Mouse (Mus musculus): Measurements from ENCODE around the gene Rab5b.
A peak's percentile ranks its signal among the peaks of the same experiment; 100 is the strongest.
"Not testable (repeated sequence)": the region's sequence is repeated elsewhere in the genome, so short reads cannot be mapped to it uniquely, and the experiment has no call there.

Gene Rab5b

DNA sequence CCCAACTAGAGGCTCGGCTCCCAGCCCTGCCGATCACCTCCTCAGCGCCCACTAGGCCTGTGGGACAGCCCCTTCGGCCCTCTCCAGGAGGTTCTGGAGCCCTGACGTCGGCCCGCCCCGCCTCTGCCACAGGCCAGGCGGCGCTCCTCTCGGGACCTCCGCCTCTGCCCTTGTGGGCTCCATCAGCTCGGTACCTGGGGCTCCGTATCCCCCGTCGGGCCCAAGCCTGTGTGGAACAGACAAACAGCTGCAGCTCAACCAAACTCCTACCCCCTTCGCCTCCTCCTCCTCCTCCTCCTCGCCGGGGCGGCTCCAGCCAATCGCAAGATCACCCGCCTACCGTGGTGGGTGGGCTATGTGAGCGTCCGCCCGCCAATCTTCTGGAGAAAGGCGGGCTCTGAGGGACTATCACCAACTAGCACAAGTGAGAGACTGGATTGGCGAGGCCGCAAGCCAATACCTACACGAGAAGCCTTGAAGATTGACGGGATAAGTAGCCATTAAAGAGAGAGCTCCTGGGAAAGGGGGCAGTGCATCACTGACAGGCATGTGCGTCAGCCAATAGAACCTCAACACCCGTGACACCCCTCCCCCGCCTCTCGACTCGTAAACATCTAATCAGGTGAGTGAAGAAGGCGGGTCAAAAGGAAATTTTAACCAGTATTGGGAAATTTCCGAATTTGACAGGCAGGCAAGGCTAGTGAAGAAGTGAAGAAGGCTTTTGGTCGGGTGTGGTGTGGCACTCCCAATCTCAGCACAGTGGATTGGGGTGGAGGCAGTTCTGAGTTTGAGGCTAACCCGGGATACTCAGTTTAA is at the start of gene Rab5b:
Gene Rab5b, minus strand, starts transcription at position 273 of the 816 bp plus-strand sequence.
- DNase-seq (ENCODE audit: low spot score): peak; percentile 99

DNA sequence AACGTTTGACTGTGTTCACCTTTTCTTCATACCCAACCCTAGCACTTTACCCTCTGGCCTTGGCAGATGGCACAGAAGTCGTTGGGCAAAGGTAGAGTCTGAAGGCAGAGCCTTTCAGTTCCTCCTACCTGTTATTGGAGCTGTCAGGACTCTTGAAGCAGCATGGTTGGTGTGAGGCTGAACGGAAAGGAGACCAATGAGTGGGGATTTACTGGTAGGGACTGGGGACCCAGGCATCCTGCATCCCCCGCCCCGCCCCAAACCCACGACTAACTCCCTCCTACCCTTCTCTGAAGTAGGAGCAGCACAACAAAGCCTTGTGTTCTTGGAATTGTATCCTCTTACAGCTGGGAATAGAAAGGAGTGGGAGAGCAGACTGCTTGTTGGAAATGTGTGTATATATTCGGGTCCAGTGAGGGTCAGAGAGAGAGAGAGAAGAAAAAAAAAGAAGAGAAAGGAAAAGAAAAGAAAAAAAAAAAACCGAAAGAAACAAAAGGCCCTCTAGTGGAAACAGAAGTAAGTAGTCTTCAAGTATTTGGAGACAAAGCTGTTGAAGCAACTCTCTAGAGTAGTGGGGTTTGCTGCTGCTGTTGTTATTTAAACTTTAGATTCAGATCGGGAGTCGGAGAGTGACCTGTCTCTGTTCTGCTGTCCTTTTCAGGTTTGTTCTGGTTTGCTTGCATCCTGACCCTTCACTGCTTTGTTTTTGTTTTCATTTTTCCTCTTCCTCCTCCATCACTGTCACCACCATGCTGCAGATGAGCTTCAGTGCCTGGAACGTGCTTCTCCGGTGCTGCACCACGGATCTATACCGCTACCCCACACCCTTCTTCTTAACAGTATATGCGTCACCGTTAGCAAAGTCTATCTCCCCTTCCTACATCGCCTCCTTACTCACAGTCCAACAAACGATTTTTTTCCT is 48.9 kb upstream of the Rab5b start, which contains the start of gene Dgka:
Gene Dgka, minus strand, starts transcription at position 176 of the 922 bp plus-strand sequence.
- DNase-seq (ENCODE audit: low spot score): no peak

DNA sequence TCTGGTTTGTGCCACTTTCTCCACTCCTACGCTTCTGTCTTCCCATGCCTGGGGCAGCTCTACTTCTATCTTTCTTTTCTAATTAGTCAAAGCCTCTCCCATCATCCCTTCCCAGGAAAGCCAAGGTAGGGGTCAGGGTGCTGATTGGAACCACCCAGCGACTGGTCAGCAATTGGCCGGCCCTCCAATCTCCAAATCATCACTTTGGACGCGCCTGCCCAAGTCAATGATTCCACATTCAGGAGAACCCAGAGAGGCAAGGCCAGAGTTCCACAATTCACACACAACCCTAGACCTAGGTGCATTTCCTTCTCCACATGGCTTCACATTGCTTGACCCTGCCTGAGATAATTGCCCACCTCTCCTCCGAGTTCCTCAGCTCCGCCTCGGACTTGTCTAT is 48.1 kb upstream of the Rab5b start:
- no peak for DNase-seq (ENCODE audit: low spot score)

DNA sequence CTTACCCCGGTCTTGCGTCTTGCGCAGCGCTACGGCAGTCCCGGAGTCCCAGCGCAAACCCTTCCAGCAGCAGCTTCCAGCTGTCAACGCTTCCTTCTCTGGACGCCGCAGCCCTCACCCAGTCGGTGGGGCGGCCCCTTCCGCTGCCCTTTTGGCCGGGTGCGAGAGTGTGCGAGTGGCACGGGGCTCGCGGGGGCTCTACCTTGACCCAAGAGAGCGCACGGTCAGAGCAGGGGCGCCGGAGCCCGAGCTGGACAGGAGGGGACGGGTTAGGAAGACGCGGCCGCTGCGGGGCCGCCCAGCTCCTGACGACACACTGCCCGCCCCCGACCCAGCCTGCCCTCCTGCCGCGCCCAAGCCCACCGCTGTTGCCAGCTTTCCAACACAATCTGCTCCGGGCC is 47.7 kb upstream of the Rab5b start:
- DNase-seq (ENCODE audit: low spot score): peak; percentile 62

DNA sequence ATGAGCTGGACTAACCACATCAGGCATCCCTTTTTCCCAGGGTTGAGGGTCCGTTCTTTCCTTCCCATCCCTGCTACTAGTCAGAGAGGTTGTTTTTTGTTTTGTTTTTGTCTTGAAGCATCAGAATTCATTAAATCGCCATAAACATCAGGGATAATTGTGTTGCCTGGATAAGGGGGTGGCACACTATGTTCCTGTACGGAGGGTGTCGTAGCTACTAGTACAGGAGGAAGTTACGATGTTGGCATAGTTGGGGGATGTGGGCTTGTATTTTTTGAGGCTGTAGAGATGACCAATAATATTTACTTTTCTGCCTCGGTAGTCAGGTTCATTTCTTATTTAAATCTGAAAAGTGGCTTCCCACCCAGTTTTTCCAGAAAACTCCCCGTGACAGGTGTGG is 47.2 kb upstream of the Rab5b start:
- no peak for DNase-seq (ENCODE audit: low spot score)

DNA sequence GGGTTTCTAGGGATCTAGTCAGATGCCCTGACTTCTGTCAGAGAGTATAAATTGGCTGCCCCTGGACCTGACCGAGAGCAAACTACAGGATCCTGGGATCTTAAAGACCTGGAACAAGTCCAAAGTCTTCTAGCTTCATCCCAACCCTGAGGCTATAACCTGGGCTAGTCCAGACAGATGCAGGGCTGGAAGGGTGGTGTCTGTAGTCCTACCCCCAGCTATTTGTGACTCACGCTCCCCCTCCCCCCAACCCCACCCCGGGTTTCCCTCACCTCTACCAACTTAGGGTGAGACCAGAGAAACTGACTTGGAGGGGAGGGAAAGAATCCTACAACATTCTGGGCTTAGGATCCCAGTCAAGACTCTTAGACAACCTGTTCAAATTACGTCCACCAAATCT is 46.6 kb upstream of the Rab5b start:
- no peak for DNase-seq (ENCODE audit: low spot score)

DNA sequence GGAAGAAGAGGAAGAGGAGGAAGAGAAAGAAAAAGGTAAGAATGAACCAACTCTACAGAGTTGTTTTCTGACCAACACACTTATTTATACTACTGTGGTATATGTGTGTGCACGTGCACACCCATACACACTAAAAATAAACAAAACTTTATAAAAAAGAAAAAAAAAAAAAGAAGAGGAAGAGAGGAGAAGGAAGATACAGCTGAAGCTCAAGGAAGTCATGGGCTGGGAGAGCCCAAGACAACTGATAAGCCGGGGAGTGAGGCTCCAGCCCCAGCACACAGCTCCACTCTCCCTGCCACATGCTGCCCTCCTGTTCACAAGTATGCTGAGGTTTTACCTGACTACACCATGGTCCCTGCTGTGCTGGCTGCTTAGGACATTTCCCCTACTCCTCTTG is 44.2 kb upstream of the Rab5b start:
- DNase-seq (ENCODE audit: low spot score): no peak

DNA sequence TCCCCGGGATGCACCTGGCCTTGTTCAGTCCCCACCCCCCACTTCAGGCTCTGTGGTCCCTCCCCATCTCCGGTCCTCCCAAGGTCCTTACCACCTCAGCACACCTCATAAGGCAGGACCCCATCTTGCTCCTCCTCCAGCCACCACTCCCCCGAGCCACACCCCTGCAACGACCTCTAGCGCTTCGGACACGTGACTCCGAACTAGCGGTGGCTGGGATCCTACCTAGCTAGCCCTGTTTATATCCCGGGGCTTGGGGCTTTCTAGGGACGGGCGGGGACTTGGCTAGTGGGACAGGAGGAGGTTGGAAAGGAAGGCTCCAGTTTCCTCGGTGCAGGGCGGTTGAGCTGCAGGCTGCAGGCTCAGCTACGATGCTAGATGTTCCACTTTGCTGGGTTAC is 41.4 kb upstream of the Rab5b start:
- DNase-seq (ENCODE audit: low spot score): peak; percentile 47

DNA sequence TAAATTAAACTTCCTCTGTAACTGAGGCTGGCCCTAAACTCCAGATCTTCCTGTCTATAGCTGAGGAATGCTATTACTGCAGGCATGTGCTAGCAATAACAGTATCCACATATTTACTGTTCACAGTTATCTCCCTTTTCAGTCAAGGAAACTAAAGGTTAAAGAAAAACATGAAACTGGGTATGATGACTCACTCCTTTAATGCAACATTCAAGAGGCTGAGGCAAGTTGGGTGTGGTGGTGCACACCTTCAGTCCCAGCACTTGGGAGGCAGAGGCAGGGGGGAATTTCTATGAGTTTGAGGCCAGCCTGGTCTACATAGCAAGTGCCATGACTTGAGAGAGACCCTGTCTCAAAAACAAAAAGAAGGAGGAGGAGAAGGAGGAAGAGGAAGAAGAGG is 35.9 kb upstream of the Rab5b start:
- no peak for DNase-seq (ENCODE audit: low spot score)

DNA sequence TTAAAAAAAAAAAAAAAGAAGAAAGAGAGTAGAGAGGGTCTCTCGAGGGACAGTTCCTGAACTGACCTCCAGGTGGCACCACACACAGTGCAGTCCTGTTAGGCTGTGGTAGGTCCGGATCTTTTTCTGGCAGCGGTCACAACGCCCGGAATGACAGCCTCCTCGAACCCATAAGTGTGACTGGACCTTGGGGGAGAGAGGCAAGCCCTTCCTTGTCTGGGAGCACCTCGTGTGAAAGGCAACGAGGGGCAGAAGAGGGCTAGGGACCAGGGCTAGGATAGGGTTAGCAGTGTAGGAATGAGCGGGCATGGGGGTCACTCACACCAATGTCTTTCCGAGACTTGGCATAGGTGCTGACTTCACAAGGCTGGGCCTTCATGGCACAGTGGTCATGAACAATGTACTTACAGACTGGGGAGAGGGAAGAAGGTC is 35.0 kb upstream of the Rab5b start:
- DNase-seq (ENCODE audit: low spot score): peak; percentile 86

DNA sequence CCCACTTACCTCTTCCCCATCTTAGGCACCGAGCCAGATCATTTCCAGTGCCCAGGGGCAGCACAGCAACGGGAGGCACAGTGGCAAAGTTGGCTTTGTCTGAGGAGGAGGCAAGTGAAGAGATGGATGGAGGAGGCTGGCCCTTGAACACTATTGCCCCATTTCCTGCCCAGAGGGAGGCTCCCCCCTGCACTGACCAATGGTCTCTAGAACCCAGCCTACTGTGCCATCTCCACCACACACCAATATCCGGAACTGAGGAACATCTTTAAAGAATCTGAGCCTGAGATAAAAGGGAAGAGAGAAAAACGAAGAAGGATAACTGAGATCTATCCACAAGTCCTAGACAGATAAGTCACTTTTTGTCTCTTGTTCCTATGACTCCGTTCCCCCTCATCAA is 32.0 kb upstream of the Rab5b start:
- no peak for DNase-seq (ENCODE audit: low spot score)

DNA sequence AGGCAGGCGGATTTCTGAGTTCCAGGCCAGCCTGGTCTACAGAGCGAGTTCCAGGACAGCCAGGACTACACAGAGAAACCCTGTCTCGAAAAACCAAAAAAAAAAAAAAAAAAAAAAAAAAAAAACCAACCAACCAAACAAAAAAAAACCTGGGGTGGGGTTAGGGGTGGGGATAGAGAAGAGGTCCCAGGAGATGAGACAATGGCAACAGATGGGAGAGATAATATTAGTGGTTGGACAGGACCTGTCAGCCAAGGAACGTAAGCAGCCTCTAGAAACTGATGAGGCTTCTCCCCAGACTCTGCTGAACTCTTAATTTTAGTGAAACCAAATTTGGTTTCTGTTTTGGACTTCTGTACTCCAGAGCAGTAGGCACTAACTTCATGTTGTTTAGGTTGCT is 29.4 kb upstream of the Rab5b start:
- not testable (repeated sequence) for DNase-seq (ENCODE audit: low spot score)

DNA sequence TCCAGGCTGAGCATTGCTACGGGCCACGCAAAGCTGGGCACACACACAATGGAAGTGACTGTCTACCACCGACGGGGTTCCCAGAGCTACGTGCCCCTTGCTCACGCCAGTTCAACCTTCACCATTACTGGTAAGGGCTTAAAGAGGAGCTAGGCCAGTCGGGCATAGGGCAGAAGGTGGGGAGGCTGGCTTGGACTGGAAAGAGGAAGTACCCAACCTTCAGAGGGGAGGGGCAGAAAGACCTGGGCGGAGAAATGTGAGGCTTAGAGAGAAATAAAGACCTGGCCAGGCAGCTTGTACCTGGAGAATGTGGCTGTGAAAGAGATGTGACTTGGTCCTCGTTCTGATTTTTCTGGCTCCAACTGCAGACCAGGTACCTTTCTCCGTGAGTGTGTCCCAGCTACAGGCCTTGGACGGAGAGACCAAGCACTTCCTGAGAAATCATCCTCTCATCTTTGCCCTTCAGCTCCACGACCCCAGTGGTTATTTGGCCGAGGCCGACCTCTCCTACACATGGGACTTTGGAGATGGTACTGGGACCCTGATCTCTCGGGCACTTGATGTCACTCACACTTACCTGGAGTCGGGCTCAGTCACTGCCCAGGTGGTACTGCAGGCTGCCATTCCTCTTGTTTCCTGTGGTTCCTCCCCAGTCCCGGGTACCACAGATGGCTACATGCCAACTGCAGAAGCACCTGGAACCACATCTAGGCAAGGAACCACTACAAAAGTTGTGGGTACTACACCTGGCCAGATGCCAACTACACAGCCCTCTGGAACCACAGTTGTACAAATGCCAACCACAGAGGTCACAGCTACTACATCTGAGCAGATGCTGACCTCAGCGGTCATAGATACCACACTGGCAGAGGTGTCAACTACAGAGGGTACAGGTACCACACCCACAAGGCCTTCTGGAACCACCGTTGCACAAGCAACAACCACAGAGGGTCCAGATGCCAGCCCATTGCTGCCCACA is 19.8 kb upstream of the Rab5b start:
- DNase-seq (ENCODE audit: low spot score): no peak

DNA sequence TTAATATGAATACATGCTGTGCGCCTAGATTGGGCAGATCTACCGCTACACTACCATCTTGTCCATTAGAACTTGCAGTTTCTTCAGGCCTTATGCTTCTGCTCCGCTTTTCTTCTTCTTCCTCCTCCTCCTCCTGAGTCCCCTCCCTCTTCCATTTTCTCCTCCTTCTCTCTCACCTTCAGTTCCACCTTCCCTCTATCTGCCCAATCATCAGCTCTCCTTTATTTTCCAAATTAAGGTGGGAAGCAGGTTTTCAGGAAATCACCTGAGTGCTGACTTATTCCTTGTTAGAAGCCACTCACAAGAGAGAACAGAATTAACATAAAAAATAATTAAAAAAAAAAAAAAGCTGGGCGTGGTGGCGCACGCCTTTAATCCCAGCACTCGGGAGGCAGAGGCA is 15.3 kb upstream of the Rab5b start:
- not testable (repeated sequence) for DNase-seq (ENCODE audit: low spot score)

DNA sequence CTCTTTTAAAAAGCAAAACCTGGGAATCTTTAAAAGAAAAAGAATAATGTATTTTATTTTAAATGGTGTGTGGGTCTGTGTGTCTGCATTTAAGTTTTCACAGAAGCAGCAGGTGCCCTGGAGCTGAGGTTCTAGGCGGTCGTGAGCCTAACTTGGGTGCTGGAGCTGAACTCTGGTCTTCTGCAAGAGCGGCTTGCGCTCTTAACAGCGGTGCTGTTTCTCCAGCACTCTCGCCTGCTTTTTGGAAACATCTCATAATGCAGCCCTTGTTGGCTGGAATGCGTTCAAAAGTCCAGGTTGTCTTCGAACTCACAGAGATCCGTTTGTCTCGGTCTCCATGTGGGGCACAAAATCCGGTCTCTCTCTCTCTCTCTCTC is 9.2 kb upstream of the Rab5b start:
- peak; percentile 32 for DNase-seq (ENCODE audit: low spot score)

DNA sequence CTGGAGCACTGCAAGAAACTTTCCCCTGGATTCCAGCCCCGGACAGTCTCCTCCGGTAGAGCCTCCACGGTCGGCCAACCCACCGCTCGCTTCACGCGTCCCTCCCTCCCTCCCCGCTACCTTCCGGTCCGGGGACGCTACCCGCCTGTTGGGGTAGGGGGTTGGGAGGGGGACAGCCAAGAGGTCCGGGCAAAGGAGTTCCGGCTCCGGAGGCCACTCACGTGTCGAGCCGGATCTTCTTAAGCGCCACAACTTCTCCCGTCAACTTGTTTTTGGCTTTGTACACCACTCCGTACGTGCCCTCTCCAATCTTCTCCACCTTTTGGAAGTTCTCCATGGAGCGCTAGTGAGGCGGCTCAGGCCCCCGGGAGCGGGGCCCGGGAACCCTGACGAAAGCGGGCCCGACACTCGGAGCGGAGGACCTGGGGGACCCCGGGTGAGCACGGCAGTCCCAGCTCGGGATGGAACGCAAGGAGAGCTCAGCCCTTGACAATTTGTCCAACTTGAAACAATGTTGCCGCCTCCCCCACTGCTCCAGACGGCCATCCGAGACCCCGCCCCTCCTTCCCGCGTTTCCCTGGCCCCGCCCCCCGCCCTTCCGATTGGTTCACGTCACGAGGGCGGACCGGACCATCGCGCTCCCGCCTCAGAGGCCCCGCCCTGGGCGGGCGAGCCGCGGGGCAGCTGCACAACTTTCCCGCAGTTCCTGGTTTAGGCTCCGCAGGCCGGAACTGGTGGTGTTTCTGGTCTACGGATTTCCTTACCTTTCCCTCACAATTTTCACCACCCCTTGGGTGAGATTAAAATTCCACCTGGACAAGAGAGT is 8.6 kb upstream of the Rab5b start, which contains the start of gene Cdk2:
Gene Cdk2, minus strand, starts transcription at position 541 of the 826 bp plus-strand sequence.
- DNase-seq (ENCODE audit: low spot score): peak; percentile 91

DNA sequence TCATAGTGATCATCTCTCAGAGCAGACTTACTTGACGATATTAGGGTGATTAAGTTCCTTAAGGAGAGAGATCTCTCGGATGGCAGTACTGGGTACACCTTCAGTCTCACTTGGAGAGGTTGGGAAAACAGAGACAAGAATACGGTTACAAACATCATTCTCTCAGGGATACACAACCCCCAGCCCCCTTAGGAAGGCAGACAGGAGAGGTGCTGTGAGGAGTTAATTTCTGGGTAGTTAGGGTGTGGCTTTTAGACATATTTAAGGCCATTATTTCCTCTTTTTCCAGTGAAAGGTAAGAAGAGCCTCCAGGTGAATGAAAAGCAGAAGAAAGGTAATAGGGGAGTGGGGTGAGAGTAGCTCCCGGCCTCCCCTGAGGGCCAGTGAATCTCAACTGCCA is 7.8 kb upstream of the Rab5b start, which contains the start of gene Pmel:
Gene Pmel, plus strand, starts transcription at position 301 of the 400 bp plus-strand sequence.
- DNase-seq (ENCODE audit: low spot score): no peak

DNA sequence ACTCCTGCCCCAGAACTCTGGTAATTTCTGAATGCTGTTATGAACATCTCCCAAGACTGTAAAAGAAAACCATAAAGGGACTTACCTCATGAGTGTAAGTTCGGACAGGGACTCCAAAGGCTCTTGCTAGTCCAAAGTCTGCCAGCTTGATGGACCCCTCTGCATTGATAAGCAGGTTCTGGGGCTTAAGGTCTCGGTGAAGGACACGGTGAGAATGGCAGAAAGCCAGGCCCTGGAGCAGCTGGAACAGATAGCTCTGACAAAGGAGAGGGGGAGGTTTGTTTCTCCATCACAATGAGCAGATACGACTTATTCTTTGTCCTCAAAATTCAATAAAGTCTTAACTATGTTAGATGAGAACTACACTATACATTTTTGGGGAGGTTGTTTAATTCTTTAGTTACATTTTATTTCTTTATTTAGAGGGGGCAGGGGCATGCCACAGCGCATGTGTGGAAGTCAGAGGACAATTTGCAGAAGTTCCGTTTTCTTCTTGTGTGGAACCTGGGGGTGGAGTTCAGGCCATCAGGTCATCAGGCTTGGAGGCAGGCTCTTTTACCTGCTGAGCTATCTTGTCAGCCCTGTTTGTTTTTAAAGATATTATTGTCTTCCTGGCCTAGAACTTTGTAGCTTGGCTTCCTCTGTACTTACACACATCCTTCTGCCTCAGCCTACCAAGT is 6.4 kb upstream of the Rab5b start:
- DNase-seq (ENCODE audit: low spot score): no peak

DNA sequence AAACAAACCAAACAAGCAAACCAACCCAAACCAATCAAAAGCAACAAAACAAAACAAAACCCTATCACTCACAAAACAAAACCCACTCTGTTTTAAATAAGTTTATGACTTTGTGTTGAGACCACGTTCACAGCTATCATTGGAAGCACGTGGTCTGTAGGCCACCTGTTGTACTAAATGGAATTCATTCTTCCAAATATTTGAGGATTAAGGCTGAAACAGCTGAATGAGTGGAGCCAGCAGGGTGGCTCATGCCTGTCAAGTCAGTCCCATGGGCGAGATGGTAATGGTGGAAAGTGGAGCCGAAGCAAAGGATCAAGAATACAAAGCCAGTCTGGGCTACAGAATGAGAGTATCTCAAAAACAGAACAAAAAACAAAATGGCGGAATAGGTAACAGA is 4.6 kb upstream of the Rab5b start:
- DNase-seq (ENCODE audit: low spot score): no peak

DNA sequence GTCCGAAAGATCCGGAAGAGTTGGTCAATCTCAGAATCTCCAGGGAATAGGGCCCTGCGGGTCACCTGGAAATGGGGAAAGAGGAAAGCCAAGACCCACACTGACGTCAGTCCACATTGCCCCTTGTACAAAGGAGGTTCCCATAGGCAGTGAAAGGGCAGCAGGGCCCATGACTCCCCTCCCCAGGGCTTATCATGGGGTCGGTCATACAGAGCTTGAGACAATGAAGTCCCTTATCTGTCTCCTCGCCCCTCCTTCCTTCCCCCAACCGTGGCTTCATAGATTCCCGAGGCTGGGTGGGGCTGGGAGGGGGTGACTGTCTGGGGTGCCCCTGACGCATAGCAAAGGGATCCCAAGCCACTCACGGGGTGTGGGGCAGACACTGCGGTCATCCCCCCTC is 3.5 kb upstream of the Rab5b start:
- no peak for DNase-seq (ENCODE audit: low spot score)

All from embryo, embryonic 10 days (tissue).